Mouse (Mus musculus): ENCODE measurements around the gene Itpkb.

Itpkb gene

GRCm38 (mm10) chr1:180330145-180330706, at the start of gene Itpkb:
TSS of gene Itpkb (plus strand) at chr1:180330485.
- DNase-seq (ENCODE audit: low read depth), result peak; percentile 92

DNA sequence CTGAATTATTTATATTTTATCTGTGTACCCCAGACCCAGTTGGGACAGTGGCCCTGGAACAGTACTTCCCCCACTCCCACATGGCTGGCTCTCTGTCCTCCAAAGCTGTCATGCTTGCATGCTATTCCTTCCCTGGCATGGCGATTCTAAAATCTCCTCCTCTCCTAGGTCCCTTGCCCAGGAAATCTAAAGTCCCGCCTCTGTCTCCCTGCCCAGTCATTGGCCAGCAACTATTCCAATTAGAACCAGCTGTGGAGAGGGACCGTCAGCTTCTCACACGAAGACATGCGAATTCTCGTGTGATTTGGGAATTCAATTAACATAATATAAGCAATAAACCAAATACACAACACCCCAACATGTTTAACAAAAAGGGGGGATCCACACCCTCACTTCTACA, 47.7 kb upstream of the Itpkb start:
- DNase-seq (ENCODE audit: low read depth), result no peak

GRCm38 (mm10) chr1:180283813-180284768, 46.2 kb upstream of the Itpkb start:
- no peak for DNase-seq (ENCODE audit: low read depth)

DNA sequence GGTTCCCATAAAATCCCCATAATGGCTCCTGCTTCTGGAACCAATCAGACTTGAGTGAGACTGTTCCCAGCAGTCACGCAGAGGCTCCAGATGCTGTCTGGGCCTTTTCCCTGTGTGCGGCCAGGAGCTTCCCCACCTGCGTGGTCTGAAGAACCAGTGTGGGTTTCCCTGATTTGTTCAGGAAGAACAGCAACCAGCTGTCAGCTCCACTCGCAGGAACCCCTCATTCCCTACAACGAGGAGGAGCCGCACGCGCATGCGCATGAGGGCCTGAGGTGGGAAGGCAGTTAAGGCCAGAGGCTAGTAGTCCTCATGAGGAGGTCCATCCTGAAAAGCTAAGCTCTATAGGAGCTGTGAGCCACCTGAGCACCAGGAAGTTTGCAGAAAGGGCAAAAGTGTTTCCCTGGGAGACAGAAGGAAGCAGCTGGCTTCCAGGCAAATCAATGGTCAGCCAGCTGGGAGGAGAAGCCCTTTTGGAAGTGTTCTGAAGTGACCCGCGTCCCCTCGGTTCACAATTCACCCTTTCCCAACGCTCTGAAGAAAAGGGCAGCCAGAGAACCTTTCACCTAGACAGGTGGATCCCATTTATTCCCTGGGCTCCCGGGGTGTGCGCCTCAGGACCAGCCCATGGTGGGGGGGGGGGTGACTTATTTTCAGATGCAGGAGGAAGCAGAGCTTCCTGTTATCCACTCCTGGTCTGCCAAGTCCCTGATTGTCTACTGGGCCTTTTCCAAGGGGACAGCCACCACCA, 44.0 kb upstream of the Itpkb start:
- no peak for DNase-seq (ENCODE audit: low read depth)

DNA sequence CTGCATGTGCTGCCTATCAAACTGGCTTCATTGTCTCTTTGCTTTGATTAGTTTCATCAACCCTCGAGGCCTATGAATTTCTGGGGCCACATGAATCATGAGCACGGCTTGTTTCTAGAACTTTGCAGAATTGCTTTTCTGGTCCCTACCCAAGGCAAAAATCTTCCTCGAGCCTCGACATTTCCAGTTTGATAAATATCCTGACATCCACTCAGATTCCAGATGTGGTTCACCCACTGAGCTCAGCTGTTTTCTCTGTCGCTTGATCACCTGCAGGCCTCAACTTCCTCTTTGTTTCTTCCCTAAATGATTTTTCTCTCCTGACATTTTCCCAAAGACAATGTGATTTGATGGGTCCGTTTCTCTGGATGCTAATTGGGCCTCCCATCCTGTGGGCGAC, 42.1 kb upstream of the Itpkb start:
- DNase-seq (ENCODE audit: low read depth), result no peak

GRCm38 (mm10) chr1:180288872-180289468, 41.3 kb upstream of the Itpkb start:
- no peak for DNase-seq (ENCODE audit: low read depth)

GRCm38 (mm10) chr1:180289788-180290187, 40.5 kb upstream of the Itpkb start:
- no peak for DNase-seq (ENCODE audit: low read depth)

DNA sequence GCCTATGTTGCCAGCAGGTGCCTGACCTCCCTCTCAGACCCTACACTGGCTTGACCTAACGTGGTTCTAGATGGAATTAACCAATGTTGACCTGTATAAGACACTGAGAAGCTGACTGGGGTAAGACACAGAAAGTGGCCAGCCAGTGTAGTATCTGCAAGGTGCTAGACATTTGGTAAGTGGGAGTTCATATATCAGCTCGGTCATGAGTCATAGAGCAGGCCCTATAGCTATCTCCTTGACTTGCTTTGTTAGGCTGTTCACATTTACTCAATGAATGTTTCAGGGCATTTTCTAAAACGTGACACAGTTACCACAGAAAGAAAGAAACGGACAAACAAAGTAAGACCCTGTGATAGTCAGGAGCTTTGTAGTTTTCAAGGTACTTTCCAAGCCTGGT, 39.9 kb upstream of the Itpkb start:
- DNase-seq (ENCODE audit: low read depth), result no peak

DNA sequence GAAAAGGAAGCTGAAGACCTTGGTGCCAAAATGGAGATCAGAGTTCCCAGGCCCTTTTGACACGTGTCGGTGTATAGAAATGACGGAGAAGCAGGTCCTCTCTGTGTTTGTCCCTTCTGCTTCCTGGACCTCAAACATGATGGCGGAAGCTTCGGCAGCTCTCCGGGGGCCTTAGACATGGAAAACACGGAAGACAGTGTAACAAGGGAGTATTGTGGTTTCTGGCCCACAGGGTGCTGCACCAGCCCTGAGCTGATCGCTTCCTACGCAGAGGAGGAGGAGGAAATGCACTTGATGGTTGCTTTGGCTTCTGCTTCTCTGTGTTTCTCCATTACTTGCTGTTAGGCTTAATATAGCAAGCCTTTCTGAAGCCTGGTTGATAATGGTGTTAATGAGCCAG, 34.2 kb upstream of the Itpkb start:
- DNase-seq (ENCODE audit: low read depth), result peak; percentile 80

DNA sequence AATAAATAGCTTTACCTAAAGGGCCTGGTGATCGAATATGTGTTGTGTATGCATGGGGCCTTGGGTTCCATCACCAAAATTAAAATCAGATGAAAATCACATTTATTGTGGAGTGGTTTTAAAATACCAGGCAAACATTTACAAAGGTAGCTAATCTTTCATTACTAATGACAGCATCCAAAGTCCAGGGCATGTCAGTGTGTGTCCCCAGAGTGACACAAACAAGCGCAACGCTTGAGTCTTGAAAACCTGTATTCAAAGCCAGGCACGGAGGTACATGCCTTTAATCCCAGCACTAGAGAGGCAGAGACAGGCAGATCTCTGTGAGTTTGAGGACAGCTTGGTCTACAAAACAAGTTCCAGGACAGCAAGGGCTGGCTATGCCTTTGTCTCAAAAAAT, 30.6 kb upstream of the Itpkb start:
- DNase-seq (ENCODE audit: low read depth), result no peak

DNA sequence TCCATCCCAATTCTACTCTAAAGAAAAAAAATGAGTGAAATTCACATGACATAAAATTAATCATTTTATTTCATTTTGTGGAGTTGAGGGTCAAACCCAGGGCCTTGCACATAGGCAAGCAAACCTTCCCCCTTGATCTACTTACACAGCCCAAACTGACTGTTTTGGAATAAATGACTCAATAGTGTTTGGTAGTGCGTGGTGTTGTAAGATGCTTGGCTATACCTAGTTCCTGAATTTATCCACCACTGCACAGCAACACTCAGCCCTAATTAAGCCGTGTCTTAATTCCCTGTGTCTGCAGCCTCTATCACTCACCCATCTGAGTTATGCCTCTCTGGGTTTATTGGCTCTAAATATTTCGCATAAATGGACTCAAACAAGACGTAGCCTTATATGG, 30.0 kb upstream of the Itpkb start:
- no peak for DNase-seq (ENCODE audit: low read depth)

- DNase-seq (ENCODE audit: low read depth), result no peak
These were observed 29.3 kb upstream of the Itpkb start for GRCm38 (mm10) chr1:180300997-180301396.

DNA sequence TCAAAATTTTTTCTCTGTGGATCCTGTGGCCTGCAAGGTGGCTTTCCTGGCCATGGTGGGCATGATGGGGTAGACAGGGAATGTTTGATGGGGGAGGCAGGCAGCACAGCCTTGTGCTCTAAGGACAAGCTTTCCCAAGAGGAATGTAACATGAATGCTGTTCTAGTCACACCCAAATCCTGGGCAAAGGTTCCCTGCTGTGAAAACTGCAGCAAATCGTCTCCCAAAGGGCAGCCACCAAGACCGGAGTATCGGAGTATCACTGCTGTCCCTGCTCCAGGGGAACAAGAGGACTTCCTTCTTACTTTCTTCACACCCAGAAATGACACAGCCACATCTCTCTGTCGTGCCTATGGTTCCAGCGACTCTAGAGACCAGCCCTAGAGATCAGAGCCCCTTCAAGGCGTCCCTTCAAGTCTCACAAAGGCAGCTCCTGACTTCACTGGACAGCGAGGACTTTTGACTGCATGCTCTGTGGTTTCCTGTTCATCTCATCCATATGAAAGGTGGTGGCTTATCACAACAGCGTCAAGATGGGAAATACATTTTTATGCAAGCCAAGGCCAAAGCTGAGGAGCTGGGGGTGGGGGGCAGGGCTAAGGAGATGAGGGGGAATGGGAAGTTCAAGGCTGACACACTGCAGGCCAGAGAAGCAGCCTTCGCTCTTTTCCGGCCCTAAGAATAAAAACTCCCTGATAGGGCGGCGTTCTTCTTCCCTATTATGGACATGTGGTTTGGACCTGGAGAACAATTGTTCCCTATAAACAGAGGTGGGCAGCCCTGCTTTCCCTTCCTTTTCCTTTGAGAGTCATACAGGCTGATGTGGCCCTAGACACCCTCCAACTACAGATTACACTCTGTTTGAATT, 27.8 kb upstream of the Itpkb start:
- DNase-seq (ENCODE audit: low read depth), result no peak

- DNase-seq (ENCODE audit: low read depth), result no peak
These were observed 26.7 kb upstream of the Itpkb start for GRCm38 (mm10) chr1:180303600-180303999.

GRCm38 (mm10) chr1:180306889-180307288, 23.4 kb upstream of the Itpkb start:
- DNase-seq (ENCODE audit: low read depth), result no peak

GRCm38 (mm10) chr1:180307661-180308060, 22.6 kb upstream of the Itpkb start:
- peak; percentile 53 for DNase-seq (ENCODE audit: low read depth)

DNA sequence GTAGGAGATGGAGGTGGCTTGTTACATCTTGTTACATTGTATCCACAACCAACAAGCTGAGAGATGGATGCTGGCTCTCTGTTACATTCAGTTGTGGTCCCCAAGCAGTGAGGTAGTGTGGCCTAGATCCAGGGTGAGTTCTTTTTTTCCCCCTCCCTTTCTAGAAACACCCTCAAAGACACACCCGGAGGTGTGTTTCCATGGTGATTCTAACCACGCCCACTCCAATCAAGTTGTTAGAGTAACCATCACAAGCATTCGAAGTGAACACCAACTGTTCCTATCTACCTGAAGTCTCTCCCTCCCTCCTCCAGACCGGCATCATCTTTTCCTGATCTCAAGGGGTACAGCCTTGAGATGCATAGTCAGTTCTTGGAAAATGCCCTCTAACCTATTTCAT, 21.4 kb upstream of the Itpkb start:
- DNase-seq (ENCODE audit: low read depth), result peak; percentile 51

GRCm38 (mm10) chr1:180312286-180312685, 18.0 kb upstream of the Itpkb start:
- no peak for DNase-seq (ENCODE audit: low read depth)

DNA sequence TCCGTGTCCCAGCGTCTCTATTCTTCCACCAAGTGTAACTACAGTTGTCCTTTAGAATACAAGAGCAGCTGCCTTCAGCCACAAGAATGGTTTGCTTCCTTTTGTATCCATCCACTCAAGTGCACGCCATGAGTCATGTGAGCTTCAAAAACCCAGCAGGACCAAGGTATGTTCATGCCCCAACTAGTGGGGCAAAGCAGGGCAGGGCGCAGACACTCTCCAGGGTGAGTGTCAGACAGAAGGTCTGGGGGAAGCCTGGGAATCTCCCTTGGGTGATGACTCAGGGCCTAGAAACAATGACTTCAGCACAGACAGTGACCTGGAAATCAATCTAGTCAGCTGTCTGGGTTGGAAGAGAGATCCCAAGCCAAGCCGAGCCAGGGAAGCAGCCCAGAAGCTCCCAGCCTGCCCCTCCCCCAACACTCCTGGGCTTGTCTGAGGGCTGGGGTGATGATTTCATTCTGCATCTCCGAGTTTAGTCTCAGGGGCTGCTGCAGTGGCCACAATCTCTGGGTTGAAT, 17.4 kb upstream of the Itpkb start:
- peak; percentile 35 for DNase-seq (ENCODE audit: low read depth)

DNA sequence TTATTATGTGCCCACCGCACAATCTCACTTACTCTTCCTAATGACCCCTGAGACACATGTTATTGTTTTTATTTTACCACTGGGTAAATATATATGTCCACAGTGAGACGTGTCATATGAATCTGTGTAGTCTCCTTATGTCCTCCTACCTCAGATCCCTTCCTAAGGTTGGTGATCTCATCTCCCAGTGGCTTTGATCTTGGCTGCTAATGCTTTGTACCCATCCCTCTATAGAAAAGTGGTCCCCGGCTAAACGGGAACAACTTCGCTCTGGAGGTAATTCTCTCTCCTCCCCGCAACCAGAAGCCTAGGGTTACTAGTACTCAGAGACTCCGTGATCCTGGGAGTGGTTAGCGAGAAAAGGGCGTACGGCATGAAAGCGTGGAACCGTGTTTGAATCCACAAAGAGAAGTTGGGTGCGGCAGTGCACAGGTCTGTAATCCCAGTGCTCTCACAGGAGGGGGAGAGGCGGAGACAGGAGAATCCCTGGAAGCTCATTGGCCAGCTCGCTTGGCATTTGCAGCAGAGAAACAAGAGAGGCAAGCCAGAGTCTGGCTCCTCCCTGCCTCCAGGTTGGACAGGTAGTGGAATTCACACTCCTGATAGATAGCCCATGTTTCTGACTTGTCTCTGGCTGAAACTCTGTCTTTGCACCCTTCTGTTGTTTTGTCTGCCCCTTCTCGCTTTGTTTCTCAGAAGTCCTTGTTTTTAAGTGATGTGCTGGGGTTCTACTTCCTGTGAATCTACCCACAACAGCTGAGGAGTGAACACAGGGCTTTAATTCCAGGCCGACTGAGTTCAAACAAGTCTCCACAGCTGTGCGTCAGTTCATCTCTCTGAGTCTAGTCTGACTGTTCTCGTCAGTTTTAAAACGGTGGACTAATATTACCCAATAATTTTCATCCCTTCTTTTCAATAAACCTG, 16.5 kb upstream of the Itpkb start:
- DNase-seq (ENCODE audit: low read depth), result peak; percentile 82
